Mouse (Mus musculus) stomach, embryonic 16.5 days (tissue): ENCODE results near the gene Kcnj4. TPM values are rescaled to one million over a fixed set of nuclear protein-coding genes. Genes with fewer than 3 reads are reported as not detected.
A peak's percentile ranks its signal among the peaks of the same experiment; 100 is the strongest.
"Not testable (repeated sequence)": the region's sequence is repeated elsewhere in the genome, so short reads cannot be mapped to it uniquely, and the experiment has no call there.

Experiments used
- ATAC-seq: fragments of 200-750 bp; cut with Nextera tagmentation; 2 replicates; pipeline ENCODE4 v1.8.0; 2017; ENCODE audit warnings: moderate number of reproducible peaks, moderate TSS enrichment; ENCODE audit not compliant: insufficient read depth, low FRiP score
- H3K27ac ChIP-seq: fragments of 300-500 bp; sonication (generic); 2 replicates; pipeline ENCODE4 v1.5.1; 2014; ENCODE audit warnings: low read length
- H3K27me3 ChIP-seq: fragments of 300-500 bp; sonication (generic); 2 replicates; pipeline ENCODE4 v1.6.1; 2014; ENCODE audit warnings: low read length, control low read depth, mixed read lengths; ENCODE audit not compliant: control insufficient read depth, insufficient read depth
- H3K36me3 ChIP-seq: fragments of 300-500 bp; sonication (generic); 2 replicates; pipeline ENCODE4 v1.6.1; 2014; ENCODE audit warnings: low read length; ENCODE audit not compliant: control insufficient read depth, insufficient read depth
- H3K4me1 ChIP-seq: fragments of 300-500 bp; sonication (generic); 2 replicates; pipeline ENCODE4 v1.6.1; 2014; ENCODE audit warnings: low read length, control low read depth, mixed read lengths; ENCODE audit not compliant: control insufficient read depth, insufficient read depth
- H3K4me2 ChIP-seq: fragments of 300-500 bp; sonication (generic); 2 replicates; pipeline ENCODE4 v1.6.1; 2014; ENCODE audit warnings: low read depth, low read length, mixed read lengths
- H3K4me3 ChIP-seq: fragments of 300-500 bp; sonication (generic); replicated peaks from 2 replicates; pipeline ENCODE4 v1.5.1; 2014; ENCODE audit warnings: mild to moderate bottlenecking, low read length
- H3K9ac ChIP-seq: fragments of 300-500 bp; sonication (generic); 2 replicates; pipeline ENCODE4 v1.6.1; 2014; ENCODE audit warnings: low read length
- H3K9me3 ChIP-seq: fragments of 300-500 bp; sonication (generic); replicated peaks from 2 replicates; pipeline ENCODE4 v1.6.1; 2016; ENCODE audit warnings: low read length, control low read depth; ENCODE audit not compliant: control insufficient read depth
- WGBS: fragments of 180-500 bp; shearing (Covaris S2); extraction: QIAGEN DNeasy Blood & Tissue Kit; methylation state at CpG from one replicate; pipeline ENCODE4 v1.1.7; 2014; 5-methylcytosine and 5-hydroxymethylcytosine counted together
- polyA plus RNA-seq: library from polyadenylated mRNA; unstranded; fragments of >200 nt; fragmentation: Nextera tagmentation; extraction: Ambion mirVana; gene quantifications from 2 replicates; pipeline ENCODE4 v1.2.1, GENCODE M21; 2015

The Kcnj4 gene
- polyA plus RNA-seq, 1 experiment from 2014 or later: not detected

DNA sequence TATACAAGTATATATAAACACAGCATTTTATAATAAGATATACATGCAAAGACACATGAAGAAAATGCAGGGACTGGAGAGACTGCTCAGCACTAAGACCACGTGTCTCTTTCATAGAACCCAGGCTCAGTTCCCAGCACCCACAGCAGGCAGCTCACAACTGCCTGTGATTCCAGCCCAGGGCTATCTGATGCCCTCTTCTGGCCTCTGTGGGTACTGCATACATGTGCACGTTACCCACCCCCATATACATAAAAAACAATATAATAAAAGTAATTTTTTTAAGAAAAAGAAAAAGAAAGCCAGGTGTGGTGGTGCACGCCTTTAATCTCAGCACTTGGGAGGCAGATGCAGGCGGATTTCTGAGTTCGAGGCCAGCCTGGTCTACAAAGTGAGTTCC lies 32.0 kb downstream of the Kcnj4 start:
- WGBS: 86% methylated on average over 5 of the region's 5 CpGs
- ATAC-seq: no peak
- H3K4me2 ChIP-seq: no peak overlapping the region
- H3K27ac ChIP-seq: no peak overlapping the region
- H3K4me1 ChIP-seq: peaks cover 6% of the 10 kb centered on the region; the same call in 1 of the 2 replicates
- H3K9me3 ChIP-seq: peaks cover 5% of the 10 kb centered on the region; the same call in 1 of the 2 replicates
- H3K9ac ChIP-seq: no peak overlapping the region
- H3K4me3 ChIP-seq: no peak overlapping the region
- H3K36me3 ChIP-seq: no peaks in the 10 kb centered on the region
- no peaks in the 10 kb centered on the region for H3K27me3 ChIP-seq

DNA sequence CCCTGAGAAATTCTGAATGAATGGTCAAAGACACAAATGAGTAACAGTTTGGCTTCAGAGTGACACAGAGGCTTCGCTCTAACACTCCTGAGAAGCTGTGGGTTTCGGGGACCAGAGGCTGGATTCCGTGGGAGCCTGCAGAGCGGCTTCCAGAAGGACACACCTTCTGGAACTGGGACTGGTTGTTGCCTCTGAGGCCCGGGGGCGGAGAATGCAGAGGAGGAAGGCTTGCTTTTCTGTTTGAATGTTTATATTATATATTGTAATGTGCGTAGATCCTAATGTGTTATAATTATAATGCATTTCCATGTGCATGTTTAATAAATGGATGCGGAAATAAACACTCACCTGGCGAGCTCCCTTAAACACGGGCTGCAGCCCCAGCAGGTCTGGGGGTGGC lies 33.9 kb downstream of the Kcnj4 start:
- H3K4me3 ChIP-seq: no peak overlapping the region; the same call in 1 of the 2 replicates
- no peaks in the 10 kb centered on the region for H3K36me3 ChIP-seq
- peaks cover 5% of the 10 kb centered on the region; the same call in 1 of the 2 replicates for H3K9me3 ChIP-seq
- no peak overlapping the region for H3K27ac ChIP-seq
- H3K27me3 ChIP-seq: no peaks in the 10 kb centered on the region
- ATAC-seq: no peak
- no peak overlapping the region; the same call in 1 of the 2 replicates for H3K9ac ChIP-seq
- peak overlapping the region; percentile 35 for H3K4me2 ChIP-seq
- peaks cover 6% of the 10 kb centered on the region; the same call in 1 of the 2 replicates for H3K4me1 ChIP-seq
- WGBS: 39% methylated on average over 10 of the region's 10 CpGs

DNA sequence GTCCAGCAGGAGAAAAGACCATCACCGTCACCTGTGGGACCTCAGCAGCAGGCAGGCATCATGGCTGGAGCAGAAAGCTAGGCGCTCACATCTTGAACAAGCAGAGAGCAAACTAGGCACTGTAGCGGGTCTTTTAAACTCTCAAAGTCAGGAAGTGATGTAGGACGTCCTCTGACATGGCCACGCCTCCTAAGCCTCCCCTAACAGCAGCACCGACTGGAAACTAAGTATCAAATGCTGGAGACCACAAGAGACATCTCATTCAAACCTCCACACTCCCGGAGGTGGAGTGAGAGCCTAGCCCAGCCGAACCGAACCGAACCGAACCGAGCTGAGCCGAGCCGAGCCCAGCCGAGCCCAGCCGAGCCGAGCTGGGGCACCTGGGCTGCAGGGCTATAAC lies 34.5 kb downstream of the Kcnj4 start:
- Histone ChIP-seq H3K4me2 (peak overlapping the region; percentile 35; the same call in 1 of the 2 replicates), H3K9ac (no peak overlapping the region), H3K36me3 (no peaks in the 10 kb centered on the region), H3K27me3 (no peaks in the 10 kb centered on the region), H3K4me3 (peak overlapping the region; percentile 28), H3K4me1 (peaks cover 6% of the 10 kb centered on the region; the same call in 1 of the 2 replicates), H3K9me3 (peaks cover 5% of the 10 kb centered on the region; the same call in 1 of the 2 replicates), H3K27ac (no peak overlapping the region)
- ATAC-seq: no peak
- 24% methylated on average over 17 of the region's 17 CpGs for WGBS

DNA sequence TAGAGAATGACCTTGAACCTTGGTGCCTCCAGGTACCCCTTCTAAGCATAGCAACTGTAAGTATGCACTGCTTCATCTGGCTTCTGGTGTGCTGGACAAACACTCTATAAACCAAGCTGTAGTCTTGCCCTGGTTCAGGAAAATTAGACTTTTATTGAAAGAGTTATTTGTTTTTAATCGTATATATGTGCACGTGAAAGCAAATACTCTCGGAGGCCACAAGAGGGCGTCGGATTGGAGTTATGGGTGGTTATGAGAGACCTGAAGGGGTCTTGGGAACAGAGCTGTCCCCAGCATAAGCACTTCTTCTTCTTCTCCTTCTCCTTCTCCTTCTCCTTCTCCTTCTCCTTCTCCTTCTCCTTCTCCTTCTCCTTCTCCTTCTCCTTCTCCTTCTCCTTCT lies 35.5 kb downstream of the Kcnj4 start:
- peaks cover 6% of the 10 kb centered on the region; the same call in 1 of the 2 replicates for H3K4me1 ChIP-seq
- H3K27me3 ChIP-seq: no peaks in the 10 kb centered on the region
- ATAC-seq: no peak
- 64% methylated on average over 5 of the region's 5 CpGs for WGBS
- H3K9me3 ChIP-seq: peaks cover 5% of the 10 kb centered on the region; the same call in 1 of the 2 replicates
- H3K36me3 ChIP-seq: no peaks in the 10 kb centered on the region
- no peak overlapping the region for H3K9ac ChIP-seq
- no peak overlapping the region for H3K4me3 ChIP-seq
- H3K4me2 ChIP-seq: no peak overlapping the region
- no peak overlapping the region for H3K27ac ChIP-seq

DNA sequence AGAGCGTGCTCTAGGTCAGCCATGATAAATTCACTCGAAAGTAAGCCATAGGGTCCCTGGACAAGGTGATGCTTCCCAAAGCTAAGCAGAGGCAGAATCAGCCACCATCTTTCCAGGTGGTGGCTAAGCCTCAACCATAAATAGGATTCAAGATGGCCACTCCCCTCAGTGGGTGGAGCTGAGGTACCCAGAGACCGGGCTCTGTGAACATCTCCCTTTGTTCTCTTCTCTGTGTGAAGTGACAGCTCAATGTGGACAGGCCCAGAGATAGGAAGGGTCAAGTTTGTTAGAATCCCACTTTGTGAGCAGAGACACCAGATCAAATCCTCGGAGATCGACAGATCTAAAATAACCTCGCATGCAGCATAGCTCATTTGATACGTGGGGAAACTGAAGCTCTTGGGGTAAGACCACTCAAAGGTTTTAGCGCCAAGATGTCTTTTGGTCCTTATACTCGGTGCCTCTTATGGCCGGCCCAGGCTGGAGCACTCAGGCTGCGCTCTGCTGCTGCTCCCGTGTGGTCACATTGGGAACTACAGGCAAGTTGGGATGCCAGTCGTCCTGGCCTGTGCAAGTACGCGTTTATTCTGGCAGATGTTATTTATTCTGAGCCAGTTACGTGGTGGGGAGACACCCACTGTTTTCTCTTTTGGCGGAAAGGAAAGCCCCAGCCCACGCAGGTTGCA lies 38.3 kb downstream of the Kcnj4 start:
- Histone ChIP-seq H3K27ac (no peak overlapping the region), H3K4me2 (no peak overlapping the region), H3K9ac (no peak overlapping the region), H3K36me3 (no peaks in the 10 kb centered on the region), H3K27me3 (no peaks in the 10 kb centered on the region), H3K9me3 (no peaks in the 10 kb centered on the region; the same call in 1 of the 2 replicates), H3K4me3 (no peak overlapping the region), H3K4me1 (peaks cover 6% of the 10 kb centered on the region; the same call in 1 of the 2 replicates)
- 5% methylated on average over 18 of the region's 18 CpGs for WGBS
- peak; percentile 70; the same call in 1 of the 2 replicates for ATAC-seq

DNA sequence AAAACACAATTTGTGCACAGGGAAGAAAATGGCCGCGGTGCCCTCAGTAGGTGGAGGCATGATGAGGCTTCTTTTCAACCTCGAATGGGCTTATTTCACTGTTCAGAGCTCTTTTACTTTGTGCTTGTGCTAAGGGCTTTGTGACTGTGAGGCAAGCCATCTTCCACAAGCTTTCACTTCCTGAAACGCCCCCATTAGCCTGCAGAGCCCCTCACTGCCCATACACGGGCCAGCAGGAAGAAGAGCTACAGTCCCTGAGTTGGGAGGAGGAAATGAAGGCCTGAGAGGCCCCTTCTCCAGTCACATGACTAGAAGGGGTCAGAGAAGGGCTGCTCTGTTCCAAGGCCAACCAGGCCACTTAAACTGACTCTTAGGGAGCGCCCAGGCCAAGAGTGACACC lies 48.5 kb downstream of the Kcnj4 start:
- no peak overlapping the region for H3K27ac ChIP-seq
- no peaks in the 10 kb centered on the region for H3K36me3 ChIP-seq
- H3K27me3 ChIP-seq: no peaks in the 10 kb centered on the region
- no peak for ATAC-seq
- H3K9me3 ChIP-seq: no peaks in the 10 kb centered on the region
- WGBS: 69% methylated on average over 6 of the region's 6 CpGs
- peaks cover 9% of the 10 kb centered on the region for H3K4me1 ChIP-seq
- no peak overlapping the region for H3K4me2 ChIP-seq
- H3K9ac ChIP-seq: no peak overlapping the region
- no peak overlapping the region for H3K4me3 ChIP-seq

DNA sequence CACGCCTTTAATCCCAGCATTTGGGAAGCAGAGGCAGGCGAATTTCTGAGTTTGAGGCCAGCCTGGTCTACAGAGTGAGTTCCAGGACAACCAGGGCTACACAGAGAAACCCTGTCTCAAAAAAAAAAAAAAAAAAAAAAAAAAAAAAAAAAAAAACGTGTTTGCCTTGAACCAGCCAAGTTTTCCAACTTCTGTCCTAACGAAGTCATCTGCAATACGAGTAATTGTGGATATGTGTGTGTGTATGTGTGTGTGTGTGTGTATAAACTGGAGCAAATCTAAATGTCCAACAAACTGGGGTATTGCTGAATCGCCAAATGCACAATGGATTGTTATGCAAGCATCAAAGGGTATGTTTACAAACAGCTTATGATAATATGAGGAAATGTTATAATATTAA lies 48.9 kb downstream of the Kcnj4 start:
- H3K9me3 ChIP-seq, H3K4me1 ChIP-seq, H3K4me3 ChIP-seq, ATAC-seq, H3K9ac ChIP-seq, H3K27me3 ChIP-seq, H3K27ac ChIP-seq, H3K4me2 ChIP-seq, H3K36me3 ChIP-seq: not testable (repeated sequence)
- WGBS: 57% methylated on average over 5 of the region's 6 CpGs

DNA sequence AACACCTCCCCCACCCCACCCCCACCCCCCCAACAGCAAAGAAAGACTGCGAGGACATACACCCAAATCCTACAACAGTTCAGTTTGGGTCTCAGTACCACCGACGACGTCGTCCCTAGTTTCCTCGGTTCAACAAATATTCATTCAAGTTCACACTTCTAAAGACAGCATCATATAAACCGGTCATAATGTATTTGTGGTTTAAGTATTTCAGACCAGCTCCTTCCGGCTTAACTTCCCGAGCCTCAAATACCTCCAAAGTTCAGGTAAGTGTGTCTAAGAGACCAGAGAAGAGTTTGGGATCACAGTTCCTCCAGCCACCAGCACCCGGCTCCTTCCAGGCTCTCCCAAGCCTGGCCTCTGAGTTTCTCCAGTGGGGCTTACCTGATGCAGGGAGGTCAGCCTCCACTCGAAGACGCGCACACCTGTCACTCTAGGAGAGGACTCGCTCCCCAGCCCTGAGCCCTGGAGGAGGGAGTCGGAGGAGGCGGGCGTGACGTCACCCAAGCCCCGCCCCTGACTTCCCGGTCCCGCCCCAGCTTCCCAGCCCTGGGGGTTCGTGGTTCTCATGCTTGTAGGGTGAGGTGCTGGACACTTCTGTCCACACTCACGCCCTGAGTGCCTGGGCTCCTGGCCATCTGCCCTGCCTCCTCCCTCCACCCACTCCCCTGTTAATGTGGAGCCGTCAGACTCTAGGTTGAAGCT lies 49.8 kb downstream of the Kcnj4 start, which contains the start of gene Csnk1e:
TSS of gene Csnk1e (minus strand) at position 461 of the 705 bp plus-strand sequence.
- peak within 1 kb of the TSS; percentile 69 for H3K4me2 ChIP-seq
- no peaks in the 10 kb centered on the region for H3K27me3 ChIP-seq
- 3% methylated on average over 24 of the region's 24 CpGs for WGBS
- H3K9ac ChIP-seq: peak within 1 kb of the TSS; percentile 64
- peak; percentile 89 for ATAC-seq
- H3K4me1 ChIP-seq: peaks cover 9% of the 10 kb centered on the region
- no peaks in the 10 kb centered on the region for H3K9me3 ChIP-seq
- H3K27ac ChIP-seq: no peak within 1 kb of the TSS
- H3K4me3 ChIP-seq: peak within 1 kb of the TSS; percentile 38
- H3K36me3 ChIP-seq: no peaks in the 10 kb centered on the region

DNA sequence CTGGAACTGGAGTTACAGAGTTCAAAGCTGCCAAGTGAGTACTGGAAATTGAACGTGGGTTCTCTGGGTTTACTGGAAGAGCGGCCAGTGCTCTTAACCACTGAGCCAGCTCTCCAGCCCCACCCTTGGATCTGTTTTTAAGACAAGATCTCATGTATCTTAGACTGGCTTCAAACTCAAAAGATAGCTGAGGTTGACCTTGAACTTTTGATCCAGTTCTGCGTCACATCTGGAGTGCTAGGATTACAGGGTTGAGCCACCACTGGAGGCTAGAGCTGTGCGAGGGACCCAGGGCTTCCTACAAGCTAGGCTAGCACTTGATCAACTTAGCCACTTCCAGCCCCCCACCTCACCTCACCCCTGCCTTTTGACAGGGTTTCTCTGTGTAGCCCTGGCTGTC lies 51.2 kb downstream of the Kcnj4 start:
- no peaks in the 10 kb centered on the region for H3K27me3 ChIP-seq
- H3K4me2 ChIP-seq: no peak overlapping the region
- H3K9me3 ChIP-seq: no peaks in the 10 kb centered on the region
- no peak for ATAC-seq
- no peak overlapping the region for H3K4me3 ChIP-seq
- H3K36me3 ChIP-seq: no peaks in the 10 kb centered on the region
- H3K27ac ChIP-seq: no peak overlapping the region
- WGBS: 80% methylated on average over 4 of the region's 4 CpGs
- peaks cover 9% of the 10 kb centered on the region for H3K4me1 ChIP-seq
- H3K9ac ChIP-seq: no peak overlapping the region
